Mouse (Mus musculus) kidney, adult 2 months (tissue): ENCODE measurements around the gene Tshz2. TPM values are rescaled to one million over a fixed set of nuclear protein-coding genes. Genes with fewer than 3 reads are reported as not detected.

ENCODE experiments used
- DNase-seq: peaks from one replicate; pipeline ENCODE4 v3.0.0; 2021
- H3K27ac ChIP-seq: fragments of 200-500 bp; 2 replicates; pipeline ENCODE4 v1.5.1; 2012; ENCODE audit warnings: low read depth, low read length, control low read depth, inconsistent platforms; ENCODE audit not compliant: insufficient read depth
- H3K27me3 ChIP-seq: fragments of 200-500 bp; replicated peaks from 2 replicates; pipeline ENCODE4 v1.6.1; 2012; ENCODE audit warnings: mild to moderate bottlenecking, moderate library complexity, low read length, inconsistent platforms; ENCODE audit not compliant: control insufficient read depth, insufficient read depth
- H3K36me3 ChIP-seq: fragments of 200-500 bp; 2 replicates; pipeline ENCODE4 v1.6.1; 2012; ENCODE audit warnings: mild to moderate bottlenecking, moderate library complexity, low read length, inconsistent platforms; ENCODE audit not compliant: control insufficient read depth, insufficient read depth
- H3K4me1 ChIP-seq: fragments of 200-500 bp; 2 replicates; pipeline ENCODE4 v1.6.1; 2011; ENCODE audit warnings: low read length; ENCODE audit not compliant: control insufficient read depth, insufficient read depth
- H3K4me3 ChIP-seq: fragments of 200-500 bp; 2 replicates; pipeline ENCODE4 v1.5.1; 2011; ENCODE audit warnings: mild to moderate bottlenecking, low read depth, low read length, control low read depth; ENCODE audit not compliant: insufficient read depth
- CTCF ChIP-seq: fragments of 200-500 bp; conservative IDR thresholded peaks from 2 replicates; pipeline ENCODE4 v1.5.1; 2011; ENCODE audit warnings: low read depth, mild to moderate bottlenecking, control low read depth, low read length, moderate library complexity, mixed read lengths; ENCODE audit not compliant: insufficient read depth, insufficient read length
- POLR2A ChIP-seq: fragments of 200-500 bp; IDR thresholded peaks from one replicate; pipeline ENCODE4 v1.6.1; 2011; ENCODE audit warnings: low read depth, low read length, control low read depth
- WGBS: fragments of 180-500 bp; shearing (Covaris S2); methylation state at CpG from one replicate; pipeline ENCODE4 v1.1.7; 2018; 5-methylcytosine and 5-hydroxymethylcytosine counted together
- polyA plus RNA-seq: library from polyadenylated mRNA; depleted of rRNA; stranded (reverse); fragments of >200 nt; gene quantifications from 2 replicates; pipeline ENCODE4 v1.2.3, GENCODE M21; 2012

Gene Tshz2
- polyA plus RNA-seq, 1 experiment, result 17.6 TPM

DNA sequence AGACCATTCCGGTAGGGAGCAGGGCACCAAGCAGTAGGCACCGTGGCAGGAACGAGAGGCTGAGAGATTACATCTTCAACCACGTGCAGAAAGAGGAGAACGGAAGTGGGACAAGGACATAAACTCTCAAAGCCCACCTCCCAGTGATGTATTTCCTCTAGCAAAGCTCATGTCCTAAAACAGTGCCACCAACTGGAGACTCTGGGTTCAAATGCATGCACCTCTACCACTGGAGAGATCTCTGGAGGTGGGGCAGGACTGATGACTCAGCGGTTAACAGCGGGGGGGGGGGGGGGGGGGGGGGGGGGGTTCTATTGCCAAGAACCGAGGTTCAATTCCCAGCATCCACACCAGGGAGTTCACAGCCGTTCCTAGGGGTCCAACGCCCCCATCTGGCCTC lies 410.5 kb downstream of the Tshz2 start:
- 87% methylated on average over 8 of the region's 10 CpGs for WGBS
- no peak for TF ChIP-seq CTCF
- TF ChIP-seq POLR2A, result no peak
- no peaks in the 10 kb centered on the region for H3K36me3 ChIP-seq
- no peak for DNase-seq
- H3K27ac ChIP-seq, result no peak overlapping the region
- no peaks in the 10 kb centered on the region for H3K27me3 ChIP-seq
- H3K4me1 ChIP-seq, result no peaks in the 10 kb centered on the region
- H3K4me3 ChIP-seq, result no peak overlapping the region

DNA sequence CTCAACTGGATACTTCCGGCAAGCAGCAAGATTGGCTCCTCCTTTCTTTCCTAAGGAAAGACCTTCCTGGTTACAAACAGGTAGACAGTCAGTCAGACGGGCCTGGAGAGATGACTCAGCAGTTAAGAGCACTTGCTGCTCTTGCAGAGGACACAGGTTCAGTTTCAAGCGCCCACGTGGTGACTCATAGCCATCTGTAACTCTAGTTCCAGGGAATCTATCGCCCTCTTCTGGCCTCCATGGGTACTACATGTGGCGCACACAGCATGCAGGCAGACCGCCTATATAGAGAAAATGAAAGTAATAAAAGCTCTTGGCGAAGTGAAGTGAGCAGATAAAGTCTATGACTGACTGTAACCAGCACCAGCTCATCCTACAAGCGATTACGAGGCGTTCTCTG lies 413.1 kb downstream of the Tshz2 start:
- TF ChIP-seq CTCF (peak; percentile 28; the same call in 1 of the 2 replicates), POLR2A (no peak)
- Histone ChIP-seq H3K4me3 (no peak overlapping the region), H3K27me3 (no peaks in the 10 kb centered on the region), H3K36me3 (no peaks in the 10 kb centered on the region), H3K4me1 (no peaks in the 10 kb centered on the region), H3K27ac (no peak overlapping the region)
- DNase-seq, result no peak
- 90% methylated on average over 11 of the region's 11 CpGs for WGBS

DNA sequence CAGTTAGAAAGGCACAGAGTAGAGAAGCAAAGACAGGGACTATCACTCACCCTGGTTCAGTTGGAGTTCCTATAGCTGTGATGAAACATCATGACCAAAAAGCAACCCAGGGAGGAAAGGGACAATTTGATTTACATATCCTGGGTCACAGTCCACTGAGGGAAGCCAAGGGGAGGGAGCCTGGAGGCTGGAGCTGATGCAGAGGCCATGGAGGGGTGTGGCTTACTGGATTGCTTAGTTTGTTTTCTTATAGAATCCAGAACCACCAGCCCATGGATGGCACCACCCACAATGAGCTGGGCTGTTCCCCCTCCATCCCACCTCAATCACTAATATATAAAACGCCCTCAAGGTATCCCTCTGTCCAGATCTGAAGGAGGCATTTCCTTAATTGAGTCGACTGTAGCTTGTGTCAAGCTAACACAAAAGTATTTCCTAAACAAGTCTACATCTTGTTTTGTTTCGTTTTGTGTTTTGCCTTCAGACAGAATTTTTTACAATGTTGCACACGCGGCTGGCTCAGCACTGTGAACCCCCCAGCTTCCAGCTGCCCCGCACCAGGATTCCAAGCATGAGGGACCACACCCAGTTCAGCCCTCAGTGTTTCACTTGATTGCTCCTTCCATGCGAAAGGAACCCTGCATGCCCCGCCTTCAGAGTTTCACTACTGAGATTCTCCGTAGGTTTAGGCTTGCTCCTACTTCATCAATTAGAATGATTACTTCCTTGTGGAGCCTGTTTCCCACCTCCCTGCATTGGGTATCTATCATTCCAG lies 413.7 kb downstream of the Tshz2 start:
- no peaks in the 10 kb centered on the region for H3K4me1 ChIP-seq
- no peaks in the 10 kb centered on the region for H3K27me3 ChIP-seq
- TF ChIP-seq CTCF, result no peak
- no peak for TF ChIP-seq POLR2A
- WGBS, result 47% methylated on average over 9 of the region's 9 CpGs
- H3K36me3 ChIP-seq, result no peaks in the 10 kb centered on the region
- no peak overlapping the region for H3K4me3 ChIP-seq
- no peak overlapping the region for H3K27ac ChIP-seq
- DNase-seq, result peak; percentile 14

DNA sequence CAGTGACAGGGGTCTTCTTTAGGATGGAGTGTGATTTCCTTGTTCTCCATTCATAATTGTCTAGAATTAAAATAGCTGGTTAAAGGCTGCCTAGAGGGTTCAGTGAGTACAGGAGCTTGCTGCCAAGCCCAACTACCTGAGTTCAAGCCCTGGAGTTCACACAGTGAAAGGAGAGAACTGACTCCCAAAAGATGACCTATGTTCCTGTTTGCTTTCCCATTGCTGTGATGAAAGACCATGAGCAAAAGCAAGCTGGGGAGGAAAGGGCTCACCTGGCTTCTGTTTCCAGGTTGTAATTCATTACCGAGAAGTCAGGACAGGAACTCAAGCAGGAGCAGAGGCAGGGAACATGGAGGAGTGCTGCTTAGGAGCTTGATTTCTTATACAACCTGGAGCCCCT lies 416.0 kb downstream of the Tshz2 start:
- Histone ChIP-seq H3K27ac (no peak overlapping the region), H3K4me3 (no peak overlapping the region), H3K4me1 (no peaks in the 10 kb centered on the region), H3K27me3 (no peaks in the 10 kb centered on the region), H3K36me3 (no peaks in the 10 kb centered on the region)
- WGBS, result 93% methylated on average over 1 of the region's 1 CpGs
- no peak for TF ChIP-seq CTCF
- TF ChIP-seq POLR2A, result no peak
- DNase-seq, result no peak

DNA sequence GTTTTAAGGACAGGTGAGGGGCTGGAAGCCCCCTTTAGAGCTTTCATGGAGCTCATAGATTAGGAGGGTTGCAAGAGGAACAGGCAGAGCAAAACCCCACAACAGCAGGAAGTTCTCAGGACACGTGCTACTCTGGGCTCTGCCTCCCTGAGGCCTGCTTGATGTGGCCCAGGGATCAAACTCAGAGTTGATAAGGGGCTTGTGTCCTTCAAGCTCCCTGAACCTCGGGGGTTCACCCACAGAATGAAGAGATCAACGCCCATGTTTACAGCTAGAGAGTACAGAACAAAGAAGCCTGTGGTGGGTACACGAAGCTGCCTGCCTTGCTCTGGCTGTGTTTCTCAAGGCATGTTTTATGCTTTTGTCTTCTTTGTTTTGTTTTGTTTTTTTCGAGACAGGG lies 417.8 kb downstream of the Tshz2 start:
- no peak for TF ChIP-seq CTCF
- TF ChIP-seq POLR2A, result no peak
- no peak overlapping the region for H3K27ac ChIP-seq
- no peaks in the 10 kb centered on the region for H3K27me3 ChIP-seq
- WGBS, result 61% methylated on average over 5 of the region's 5 CpGs
- H3K36me3 ChIP-seq, result no peaks in the 10 kb centered on the region
- H3K4me3 ChIP-seq, result no peak overlapping the region
- H3K4me1 ChIP-seq, result no peaks in the 10 kb centered on the region
- DNase-seq, result no peak

DNA sequence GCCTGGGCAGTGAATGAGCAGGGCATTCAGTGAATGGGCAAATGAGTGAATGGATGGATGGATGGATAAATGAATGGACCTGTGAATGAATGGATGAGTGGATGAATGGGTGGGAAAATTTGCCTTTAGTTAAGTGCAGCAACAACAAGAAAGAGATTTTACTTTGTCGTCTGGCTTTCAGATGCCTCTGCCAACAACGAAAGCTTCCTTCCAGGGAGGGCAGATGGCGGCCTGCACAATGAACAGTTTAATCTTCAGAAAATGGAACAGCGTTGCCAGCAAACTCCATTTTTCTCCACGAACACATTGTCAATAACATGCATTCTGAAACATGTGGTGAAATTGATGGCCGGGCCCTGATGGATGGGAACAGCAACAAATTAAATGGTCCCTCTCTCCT lies 418.6 kb downstream of the Tshz2 start:
- no peak overlapping the region for H3K27ac ChIP-seq
- no peak overlapping the region for H3K4me3 ChIP-seq
- no peaks in the 10 kb centered on the region for H3K27me3 ChIP-seq
- no peak for DNase-seq
- no peaks in the 10 kb centered on the region for H3K4me1 ChIP-seq
- TF ChIP-seq CTCF, result no peak
- no peak for TF ChIP-seq POLR2A
- no peaks in the 10 kb centered on the region for H3K36me3 ChIP-seq
- 99% methylated on average over 6 of the region's 6 CpGs for WGBS

DNA sequence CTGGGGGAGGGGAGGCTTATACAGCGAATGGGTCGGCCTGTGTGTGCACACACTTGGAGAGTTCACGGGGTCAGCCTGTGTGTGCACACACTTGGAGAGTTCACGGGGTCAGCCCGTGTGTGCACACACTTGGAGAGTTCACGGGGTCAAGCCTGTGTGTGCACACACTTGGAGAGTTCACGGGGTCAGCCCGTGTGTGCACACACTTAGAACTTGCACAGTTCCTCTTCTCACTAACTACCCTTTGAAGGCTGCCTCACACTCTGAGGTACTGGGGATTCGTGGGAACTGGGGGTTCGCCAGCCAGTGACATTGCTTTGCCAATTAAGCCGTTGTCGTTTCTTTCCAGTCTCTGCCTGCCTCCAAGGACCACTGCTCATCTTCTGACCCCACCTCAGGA lies 422.1 kb downstream of the Tshz2 start:
- Histone ChIP-seq H3K36me3 (no peaks in the 10 kb centered on the region), H3K27ac (no peak overlapping the region), H3K4me1 (no peaks in the 10 kb centered on the region), H3K27me3 (no peaks in the 10 kb centered on the region), H3K4me3 (no peak overlapping the region)
- DNase-seq, result no peak
- 78% methylated on average over 12 of the region's 12 CpGs for WGBS
- TF ChIP-seq CTCF (no peak), POLR2A (no peak)
